Mouse (Mus musculus) G1E (cell line): Measurements from ENCODE around the gene Snx27.

Experiments
- CTCF ChIP-seq: IDR thresholded peaks from 2 replicates; pipeline ENCODE4 v1.5.1; 2012; ENCODE audit warnings: low read depth, low read length, inconsistent platforms, mixed read lengths
- GATA1 ChIP-seq: IDR thresholded peaks from 2 replicates; pipeline ENCODE4 v1.6.1; 2012; ENCODE audit warnings: borderline replicate concordance, low read length, inconsistent platforms, mixed read lengths
- TAL1 ChIP-seq: conservative IDR thresholded peaks from 2 replicates; pipeline ENCODE4 v1.6.1; 2012; ENCODE audit warnings: low read depth, low read length, inconsistent platforms, mixed read lengths

GRCm38 (mm10) chr3:94477981-94478422, 104.5 kb downstream of the Snx27 start, which contains the start of gene Celf3:
- TF ChIP-seq CTCF (no peak), GATA1 (no peak), TAL1 (no peak)
